Mouse (Mus musculus) effector memory CD4-positive, alpha-beta T cell, adult 5 months (primary cell): ENCODE results near the gene Pik3ip1. TPM values are rescaled to one million over a fixed set of nuclear protein-coding genes. Genes with fewer than 3 reads are reported as not detected.

ENCODE experiments used
- polyA plus RNA-seq: library from polyadenylated mRNA; unstranded; fragments of 100-300 nt; shearing (Covaris generic); gene quantifications from one replicate; pipeline ENCODE4 v1.2.1, GENCODE M21; 2017

The Pik3ip1 gene
- polyA plus RNA-seq, result 78.9 TPM

GRCm38 (mm10) chr11:3329891-3330451 lies at the start of gene Pik3ip1:
TSS of gene Pik3ip1 (plus strand) at chr11:3330401.

GRCm38 (mm10) chr11:3288521-3289301 lies 41.5 kb upstream of the Pik3ip1 start, which contains the start of gene Patz1:
TSS of gene Patz1 (plus strand) at chr11:3288874.

Other genes starting within 250 kb of the Pik3ip1 start
- gene Sfi1, start 136.9 kb upstream of the Pik3ip1 start, polyA plus RNA-seq, result 34.7 TPM
- 31.9 TPM for gene Eif4enif1, start 128.0 kb upstream of the Pik3ip1 start, polyA plus RNA-seq
- 89.7 TPM for gene Drg1, start 64.0 kb upstream of the Pik3ip1 start, polyA plus RNA-seq
- 25.2 TPM for gene Patz1, start 41.5 kb upstream of the Pik3ip1 start, polyA plus RNA-seq
- 51.5 TPM for gene Limk2, start 78.8 kb downstream of the Pik3ip1 start, polyA plus RNA-seq
- gene Rnf185, start 122.0 kb downstream of the Pik3ip1 start, polyA plus RNA-seq, result 25.4 TPM
- gene Pla2g3, start 157.9 kb downstream of the Pik3ip1 start, polyA plus RNA-seq, result 0.15 TPM
- not detected for gene Inpp5j, start 174.4 kb downstream of the Pik3ip1 start, polyA plus RNA-seq
- gene Selenom, start 184.3 kb downstream of the Pik3ip1 start, polyA plus RNA-seq, result 4.8 TPM
- 1.1 TPM for gene Smtn, start 210.2 kb downstream of the Pik3ip1 start, polyA plus RNA-seq